Mouse (Mus musculus) testis, adult 2 months (tissue): ENCODE data around the gene Hs3st3a1.

ENCODE experiments used
- CTCF ChIP-seq: fragments of 200-500 bp; IDR thresholded peaks from 2 replicates; pipeline ENCODE4 v1.5.1; 2012; ENCODE audit warnings: low read depth, mild to moderate bottlenecking, inconsistent platforms, low read length, moderate library complexity; ENCODE audit not compliant: control insufficient read depth, insufficient read depth, insufficient replicate concordance
- POLR2A ChIP-seq: fragments of 200-500 bp; IDR thresholded peaks from 2 replicates; pipeline ENCODE4 v1.6.1; 2012; ENCODE audit warnings: low read depth, mild to moderate bottlenecking, inconsistent platforms, low read length, moderate library complexity; ENCODE audit not compliant: control insufficient read depth

DNA sequence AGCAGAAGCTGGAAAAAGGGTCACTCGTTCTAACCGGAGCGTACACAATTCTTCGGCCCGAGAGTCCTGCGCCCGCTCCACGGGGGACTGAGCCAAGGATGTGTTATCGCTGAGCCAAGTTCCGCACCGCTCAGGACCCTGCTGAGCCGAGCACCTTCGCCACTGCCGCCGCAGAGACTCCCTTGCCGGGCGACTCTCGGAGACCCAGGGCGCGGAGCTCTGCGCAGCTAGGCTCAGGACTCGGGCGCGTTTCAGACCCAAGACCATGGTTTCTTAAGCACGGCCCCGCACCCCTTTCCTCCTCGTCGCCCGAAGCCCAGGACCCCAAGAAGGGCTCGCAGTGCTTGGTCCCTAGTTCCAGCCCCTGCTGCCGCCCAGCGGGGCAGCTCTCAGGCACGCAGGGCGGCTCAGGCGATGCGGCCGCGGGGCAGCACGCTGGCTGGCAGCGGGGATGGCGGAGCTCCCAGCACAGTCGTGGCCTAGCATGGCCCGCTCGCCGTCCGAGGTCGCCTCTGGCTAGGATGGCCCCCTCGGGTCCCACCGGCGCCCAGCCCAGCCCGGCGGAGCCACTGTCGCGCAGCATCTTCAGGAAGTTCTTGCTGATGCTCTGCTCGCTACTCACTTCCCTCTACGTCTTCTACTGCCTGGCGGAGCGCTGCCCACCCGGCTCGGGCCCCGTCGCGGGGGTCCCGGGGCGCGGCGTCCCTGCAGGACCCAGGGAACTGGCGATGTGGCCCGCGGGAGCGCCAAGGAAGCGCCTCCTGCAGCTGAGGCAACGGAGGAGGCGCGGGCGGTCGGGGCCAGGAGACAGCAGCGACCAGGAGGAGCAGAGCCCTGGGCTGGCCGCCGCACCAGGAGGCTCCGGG, 647 bp downstream of the Hs3st3a1 start:
- no peak for TF ChIP-seq CTCF
- TF ChIP-seq POLR2A = no peak
